Mouse (Mus musculus) mature B cell (primary cell): ENCODE results near the gene Shd.

Experiments
- in situ Hi-C: fragments of 300-500 bp; cut with MboI; formaldehyde crosslinking; loops from 2 replicates; pipeline ENCODE4 v1.14.3; 2019

The Shd gene

DNA sequence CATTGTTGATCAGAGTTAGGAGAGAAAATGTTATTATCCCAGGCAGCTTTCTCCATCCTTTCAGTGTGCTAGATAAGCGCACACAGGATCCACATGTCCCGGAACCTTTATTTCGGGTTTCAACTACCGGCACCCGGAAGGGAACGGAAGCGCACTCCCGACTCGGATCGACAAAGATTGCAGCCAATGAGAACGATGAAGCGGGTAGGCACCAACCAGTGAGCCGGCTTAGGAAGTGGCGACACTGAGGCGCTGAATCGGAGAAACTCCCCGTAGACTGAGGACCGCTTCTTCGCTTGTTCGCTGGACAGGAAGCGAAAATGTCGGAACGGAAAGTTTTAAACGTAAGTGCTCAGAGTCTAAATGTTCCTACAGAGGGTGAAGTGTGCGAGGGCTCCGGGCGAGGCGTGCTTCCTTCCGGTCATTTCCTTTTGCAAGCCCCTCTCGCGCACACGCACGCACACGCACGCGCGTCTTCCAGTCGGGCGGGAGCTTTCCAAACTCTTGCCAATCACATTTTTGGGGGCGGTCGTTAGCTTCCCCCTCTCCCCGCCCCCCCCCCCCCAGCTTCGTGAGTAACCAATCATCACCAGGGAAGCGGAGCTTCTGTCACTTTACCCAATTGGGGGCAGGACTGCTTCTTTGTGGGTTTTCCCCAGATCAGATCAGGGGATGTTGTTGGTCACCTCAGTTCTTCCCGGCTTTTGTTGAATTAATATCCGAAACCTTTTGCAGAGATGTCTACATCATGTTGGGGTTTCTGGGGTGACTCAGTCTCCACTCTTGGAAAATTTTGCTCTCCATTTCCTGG is 11.1 kb upstream of the Shd start, which contains the start of gene Yju2:
TSS of gene Yju2 (plus strand) at position 182 of the 811 bp plus-strand sequence.
- in situ Hi-C loops: loop anchor here (25.0 kb wide), 1 partner anchor 247 kb away; the partner anchor contains the start of gene Pot1b

DNA sequence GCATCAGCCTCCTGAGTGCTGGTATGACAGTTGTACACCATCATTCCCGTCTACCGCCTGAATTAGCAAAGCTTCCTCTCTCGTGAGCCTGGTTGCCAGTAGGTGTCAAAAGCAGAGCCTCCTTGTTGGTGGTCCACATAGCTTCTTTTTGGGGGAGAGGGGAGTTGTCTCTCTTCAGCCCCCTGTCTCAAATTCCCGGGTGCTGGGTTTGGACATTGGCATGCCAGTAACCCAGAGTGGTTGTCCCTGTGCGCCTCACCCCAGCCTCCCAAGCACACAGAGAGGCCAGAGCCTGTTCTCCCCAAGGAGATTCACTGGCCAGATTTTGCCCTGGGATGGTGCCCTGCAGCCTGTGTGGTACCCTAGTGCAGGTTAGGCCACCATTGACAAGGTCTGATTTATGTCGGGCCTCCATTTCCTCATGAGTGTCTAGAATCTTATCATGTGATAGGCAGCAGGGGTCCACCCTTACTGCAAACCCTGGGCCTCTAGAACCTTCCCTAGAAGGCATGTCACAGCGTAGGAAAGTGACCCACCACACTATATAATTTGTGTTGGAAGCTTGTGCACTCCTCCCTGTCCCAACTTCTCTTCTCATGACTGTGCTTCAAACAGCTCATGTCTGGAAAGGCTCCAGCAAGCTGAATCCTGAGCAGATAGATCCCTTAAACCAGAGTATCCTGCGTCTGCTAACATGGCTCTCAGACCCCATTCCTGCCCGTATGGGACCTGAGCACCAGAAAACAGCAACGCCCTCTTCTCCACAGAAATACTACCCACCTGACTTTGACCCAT is 10.1 kb upstream of the Shd start:
- in situ Hi-C loops: loop anchor here (25.0 kb wide), 1 partner anchor 248 kb away; the partner anchor contains the start of gene Pot1b

DNA sequence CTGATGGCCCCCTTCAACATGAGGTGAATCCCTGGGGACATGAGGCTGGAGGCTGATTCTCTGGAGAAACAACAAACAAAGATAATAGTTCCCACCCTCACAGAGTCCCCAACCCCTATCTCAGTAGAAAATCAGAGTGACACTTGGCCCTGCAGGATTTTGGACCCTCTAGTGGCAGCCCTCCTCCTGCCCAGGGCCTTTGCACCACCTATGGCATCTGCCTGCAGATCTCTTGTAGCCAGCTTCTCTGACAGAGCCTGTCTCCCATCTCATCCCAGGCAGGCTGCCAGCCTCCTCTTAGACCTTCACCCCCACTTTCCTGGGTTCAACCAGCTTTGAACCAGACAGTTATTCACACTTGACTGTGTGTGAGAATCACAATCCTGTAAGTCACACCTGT is 9.5 kb upstream of the Shd start:
- in situ Hi-C loops: loop anchor here (25.0 kb wide), 1 partner anchor 248 kb away; the partner anchor contains the start of gene Pot1b

DNA sequence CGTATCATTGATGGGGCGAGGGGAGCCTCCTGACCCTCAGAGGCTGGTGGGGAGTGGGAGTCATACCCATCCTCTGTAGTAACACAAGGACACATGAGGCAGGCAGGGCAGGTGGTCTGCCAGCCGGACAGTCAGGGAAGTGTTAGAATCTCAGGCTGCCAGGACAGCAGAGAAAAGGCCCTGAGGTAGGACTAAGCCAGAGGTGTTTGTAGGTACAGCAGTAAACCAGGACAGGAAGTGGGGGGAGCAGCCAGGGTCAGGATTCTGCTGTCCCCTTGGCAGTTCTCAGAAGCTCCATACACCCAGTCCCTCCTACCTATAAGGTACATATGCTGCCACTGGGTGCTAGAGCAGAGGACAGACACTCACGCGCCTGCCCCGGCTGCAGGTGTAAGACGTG is 8.6 kb upstream of the Shd start:
- in situ Hi-C loops: loop anchor here (25.0 kb wide), 1 partner anchor 249 kb away; the partner anchor contains the start of gene Pot1b

DNA sequence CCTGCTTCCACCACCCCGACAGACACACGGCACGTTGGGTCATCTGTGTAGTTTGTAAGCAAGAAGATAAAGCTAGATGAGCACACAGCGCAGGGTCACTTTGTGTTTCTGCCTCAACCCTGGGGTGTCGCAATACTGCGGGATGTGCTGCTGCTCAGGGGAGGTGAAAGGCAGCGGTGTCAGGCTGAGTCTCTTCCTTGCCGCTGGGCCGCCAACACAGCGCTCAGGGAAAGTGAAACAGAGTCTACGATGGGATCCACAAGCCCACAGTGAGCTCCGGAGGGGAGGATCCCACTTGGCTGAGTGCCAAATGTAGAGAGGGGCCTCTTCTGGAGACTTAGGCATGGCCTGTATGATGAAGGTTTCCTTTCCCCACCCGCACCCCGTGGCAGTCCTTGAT is 7.1 kb upstream of the Shd start:
- in situ Hi-C loops: loop anchor here (25.0 kb wide), 1 partner anchor 251 kb away; the partner anchor contains the start of gene Pot1b

DNA sequence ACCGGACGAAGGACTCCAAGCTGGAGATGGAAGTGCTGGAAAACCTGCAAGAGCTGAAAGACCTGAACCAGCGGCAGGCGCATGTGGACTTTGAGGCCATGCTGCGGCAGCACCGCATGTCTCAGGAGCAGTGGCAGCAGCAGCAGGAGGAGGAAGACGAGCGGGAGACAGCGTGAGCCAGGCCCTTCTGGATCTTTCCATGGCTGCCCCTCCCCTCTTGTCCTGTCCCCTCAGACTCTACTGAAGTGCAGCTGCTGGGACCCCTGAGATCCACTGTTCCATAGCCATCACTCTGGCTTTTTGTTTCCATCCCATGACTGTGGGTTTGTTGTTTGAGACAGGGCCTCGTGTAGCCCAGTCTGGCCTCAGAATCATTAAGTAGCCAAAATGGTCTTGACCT is 5.8 kb upstream of the Shd start:
- in situ Hi-C loops: loop anchor here (25.0 kb wide), 1 partner anchor 252 kb away; the partner anchor contains the start of gene Pot1b

DNA sequence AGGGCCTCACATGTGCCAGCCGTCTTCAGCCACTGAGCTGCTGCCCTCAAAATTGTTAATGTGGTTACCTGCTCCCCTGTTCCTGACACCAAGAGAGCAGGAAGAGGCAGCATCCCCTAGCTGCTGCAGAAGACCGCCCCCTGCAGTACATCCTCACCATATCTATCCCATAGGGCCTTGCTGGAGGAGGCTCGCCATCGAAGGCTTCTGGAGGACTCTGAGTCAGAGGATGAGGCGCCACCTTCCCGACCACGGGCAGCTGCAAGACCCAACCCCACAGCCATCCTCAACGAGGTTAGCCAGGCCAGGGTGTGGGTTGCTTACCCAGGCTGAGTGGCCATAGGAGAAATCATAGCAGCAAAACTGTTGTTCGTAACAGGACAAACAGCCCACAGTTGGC is 5.3 kb upstream of the Shd start:
- in situ Hi-C loops: loop anchor here (25.0 kb wide), 1 partner anchor 253 kb away; the partner anchor contains the start of gene Pot1b

DNA sequence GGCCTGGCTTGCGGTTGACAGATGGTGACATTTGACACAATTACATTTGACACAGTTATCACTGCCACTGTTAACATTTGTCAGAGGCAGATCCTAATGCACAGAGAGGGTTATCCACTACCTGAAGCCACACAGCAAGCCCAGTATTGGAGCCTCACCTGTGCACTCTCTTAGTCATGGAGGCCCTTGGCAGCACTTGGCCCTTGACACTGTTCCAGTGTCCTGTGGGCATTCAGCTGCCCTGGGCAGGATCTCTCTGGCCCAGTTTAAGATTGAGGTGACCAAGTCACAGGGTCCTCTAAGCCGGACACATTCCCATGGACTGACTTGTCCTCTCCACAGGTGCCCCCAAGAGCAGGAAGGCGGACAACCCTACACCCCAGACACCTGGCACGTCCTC is 3.1 kb upstream of the Shd start:
- in situ Hi-C loops: loop anchor here (25.0 kb wide), 1 partner anchor 255 kb away; the partner anchor contains the start of gene Pot1b

DNA sequence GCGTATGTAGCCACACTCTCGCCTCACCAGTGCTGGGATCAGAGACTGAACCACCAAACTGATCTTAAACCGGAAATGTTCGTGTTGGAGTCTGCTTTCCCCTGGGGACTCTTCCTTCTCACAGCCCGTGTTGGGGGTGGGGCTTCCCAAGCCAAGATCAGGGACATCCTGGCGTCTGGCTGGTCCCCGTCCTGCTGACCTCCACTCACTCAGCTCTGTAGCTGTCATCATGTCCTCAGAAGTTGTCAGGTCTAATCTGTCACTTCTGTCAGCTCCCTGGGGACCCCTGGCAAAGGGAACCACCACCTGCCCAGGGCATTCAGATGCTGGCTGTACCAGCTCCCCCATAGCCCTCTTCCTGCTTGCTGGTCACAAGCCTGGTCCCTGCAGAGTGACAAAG is 2.1 kb upstream of the Shd start:
- in situ Hi-C loops: loop anchor here (25.0 kb wide), 1 partner anchor 256 kb away; the partner anchor contains the start of gene Pot1b

DNA sequence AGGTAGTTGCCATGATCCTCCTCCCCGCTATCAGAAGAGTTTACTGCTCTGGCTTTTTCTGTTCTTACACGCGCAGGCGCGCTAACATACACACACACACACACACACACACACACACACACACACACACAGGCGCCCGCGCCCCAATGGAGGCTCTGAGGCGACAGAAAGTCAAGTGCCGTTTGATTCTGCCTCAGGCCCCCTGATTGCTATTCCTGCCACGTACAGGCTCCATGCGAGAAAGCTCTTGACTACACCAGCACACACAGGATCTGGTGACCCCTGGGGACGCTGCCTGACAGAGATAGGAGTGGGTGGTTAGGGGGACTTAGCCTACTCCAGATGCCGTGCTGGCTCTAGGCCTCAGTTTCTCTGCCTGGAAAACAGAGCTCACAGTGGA is 707 bp upstream of the Shd start:
- in situ Hi-C loops: loop anchor here (25.0 kb wide), 1 partner anchor 257 kb away; the partner anchor contains the start of gene Pot1b

DNA sequence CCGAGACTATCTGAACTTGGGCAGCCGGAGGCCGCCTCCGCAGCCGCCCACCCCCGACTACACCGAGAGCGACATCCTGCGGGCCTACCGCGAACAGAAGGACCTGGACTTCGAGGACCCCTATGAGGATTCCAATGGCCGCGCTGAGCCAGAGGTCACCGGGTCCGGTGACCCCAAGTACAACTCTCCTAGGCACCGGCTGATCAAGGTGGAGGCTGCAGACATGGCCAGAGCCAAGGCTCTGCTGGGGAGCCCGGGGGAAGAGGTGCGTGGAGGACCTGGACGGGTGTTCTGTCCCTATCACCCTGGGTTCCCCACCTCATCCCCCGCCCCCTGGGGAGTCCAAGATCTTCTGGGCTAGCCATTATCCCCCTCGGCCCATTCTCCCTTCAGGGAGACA is 1.2 kb downstream of the Shd start:
- in situ Hi-C loops: loop anchor here (25.0 kb wide), 1 partner anchor 259 kb away; the partner anchor contains the start of gene Pot1b

DNA sequence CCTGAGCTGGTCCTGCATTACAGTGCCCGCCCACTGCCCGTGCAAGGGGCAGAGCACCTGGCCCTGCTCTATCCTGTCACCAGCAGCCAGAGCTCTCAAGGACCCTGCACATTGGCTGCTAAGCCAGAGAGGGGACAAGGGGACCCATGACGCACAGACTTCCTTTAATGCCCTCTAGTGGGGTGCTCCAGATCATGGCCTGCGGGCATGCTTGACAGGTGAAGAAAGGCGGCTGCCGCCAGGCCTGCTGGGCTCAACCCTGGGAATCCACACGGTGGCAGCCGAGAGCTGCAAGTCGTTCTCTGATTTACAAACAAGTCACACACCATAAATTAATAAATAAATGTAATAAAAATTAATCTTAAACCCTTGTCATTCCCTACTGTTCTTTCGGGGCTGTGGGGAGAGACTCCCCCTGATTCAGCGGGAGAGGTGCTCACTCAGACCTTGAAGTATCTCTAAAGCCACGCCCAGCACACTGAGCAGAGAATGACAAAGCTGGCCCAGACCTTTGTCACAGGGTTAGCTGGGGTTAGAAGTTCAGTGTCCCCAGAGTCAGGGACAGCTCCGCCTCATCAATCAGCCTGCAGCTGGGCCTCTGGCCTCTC is 6.1 kb downstream of the Shd start:
- in situ Hi-C loops: no loop called here

DNA sequence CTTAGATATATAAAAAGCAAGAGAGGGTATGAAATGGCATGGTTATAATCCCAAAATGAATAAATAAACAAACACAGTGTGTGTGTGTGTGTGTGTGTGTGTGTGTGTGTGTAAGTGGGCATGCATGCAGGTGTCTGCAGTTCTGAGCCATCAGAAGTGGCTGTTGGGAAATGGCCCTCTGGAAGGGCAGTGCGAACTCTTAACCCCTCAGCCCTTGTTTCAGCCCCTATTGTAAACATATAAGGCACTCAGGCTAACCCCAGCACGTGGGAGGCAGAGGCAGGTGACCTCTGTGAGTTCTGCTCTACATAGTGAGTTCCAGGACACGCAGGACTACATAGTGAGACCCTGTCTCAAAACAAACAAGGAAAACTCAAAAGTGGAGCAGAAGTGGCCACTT is 7.0 kb downstream of the Shd start:
- in situ Hi-C loops: no loop called here

DNA sequence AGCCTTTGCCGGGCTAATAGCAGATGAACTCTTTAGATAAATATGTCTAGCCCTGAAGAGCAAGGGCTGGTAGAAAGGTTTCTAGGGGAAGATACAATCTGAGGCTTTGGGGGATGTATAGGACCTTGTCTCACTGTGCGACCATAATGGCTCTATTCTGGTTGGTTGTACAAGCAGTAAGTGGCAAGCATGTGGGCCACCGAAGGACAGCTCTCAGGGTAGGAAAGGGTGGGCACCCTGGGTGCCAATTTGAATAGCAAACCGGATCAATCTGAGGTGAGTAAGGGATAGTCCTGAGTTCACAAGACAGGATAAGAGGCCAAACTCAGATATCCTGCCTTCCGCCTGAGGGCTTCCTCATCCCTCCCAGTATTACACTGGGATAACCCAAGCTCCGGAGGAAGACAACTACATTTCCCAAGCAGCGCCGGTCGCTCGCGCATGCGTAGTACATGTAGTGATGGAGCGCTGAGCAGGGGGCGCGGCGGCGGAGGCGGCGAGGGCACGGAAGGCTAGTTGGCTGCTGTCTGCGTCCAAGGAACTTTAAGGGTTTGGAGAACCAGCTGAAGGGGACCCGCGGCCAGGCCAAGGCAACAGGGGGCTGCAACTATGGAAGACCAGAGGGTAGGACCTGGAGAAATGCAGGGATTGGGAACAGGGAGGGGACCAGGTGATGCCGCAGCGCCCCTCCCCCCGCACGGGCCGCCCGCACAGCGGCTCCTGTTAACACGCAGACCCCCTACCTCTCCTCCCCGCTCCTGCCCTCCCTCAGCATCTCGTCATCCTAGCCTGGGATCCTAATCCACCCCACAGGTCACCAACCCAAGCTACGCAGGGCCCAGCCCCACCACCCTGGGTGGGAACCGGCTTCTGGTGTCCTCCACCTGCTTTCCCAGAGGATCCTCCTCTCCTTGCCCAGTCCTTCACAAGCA is 16.0 kb downstream of the Shd start, which contains the start of gene Fsd1:
TSS of gene Fsd1 (plus strand) at position 480 of the 932 bp plus-strand sequence.
- in situ Hi-C loops: no loop called here

DNA sequence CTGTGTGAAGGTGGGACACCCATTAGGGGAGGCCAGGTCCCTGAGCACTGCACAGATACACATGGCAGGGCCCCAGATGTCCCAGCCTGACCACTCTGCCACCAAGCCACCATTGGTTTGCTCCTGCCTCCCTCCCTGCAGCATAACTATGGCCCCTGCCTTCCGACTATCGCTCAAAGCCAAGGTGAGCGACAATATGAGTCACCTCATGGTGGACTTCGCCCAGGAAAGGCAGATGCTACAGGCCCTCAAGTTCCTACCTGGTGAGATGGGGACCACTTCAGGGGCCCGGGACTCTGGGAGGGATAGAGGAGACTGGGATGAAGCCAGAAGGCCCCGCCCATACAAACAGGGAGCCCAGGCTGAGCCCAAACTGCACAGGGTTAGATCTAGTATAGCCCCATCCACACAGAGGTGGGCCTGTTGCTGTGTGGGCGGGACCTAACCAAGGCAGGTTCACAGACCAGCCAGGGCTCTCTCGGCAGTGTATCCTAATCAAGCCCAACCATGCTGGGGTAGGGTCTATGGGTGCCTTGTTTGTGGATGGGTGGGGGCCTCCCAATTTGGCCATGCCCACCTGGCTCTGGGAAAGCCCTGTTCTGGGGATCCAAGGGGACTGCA is 20.1 kb downstream of the Shd start:
- in situ Hi-C loops: no loop called here

DNA sequence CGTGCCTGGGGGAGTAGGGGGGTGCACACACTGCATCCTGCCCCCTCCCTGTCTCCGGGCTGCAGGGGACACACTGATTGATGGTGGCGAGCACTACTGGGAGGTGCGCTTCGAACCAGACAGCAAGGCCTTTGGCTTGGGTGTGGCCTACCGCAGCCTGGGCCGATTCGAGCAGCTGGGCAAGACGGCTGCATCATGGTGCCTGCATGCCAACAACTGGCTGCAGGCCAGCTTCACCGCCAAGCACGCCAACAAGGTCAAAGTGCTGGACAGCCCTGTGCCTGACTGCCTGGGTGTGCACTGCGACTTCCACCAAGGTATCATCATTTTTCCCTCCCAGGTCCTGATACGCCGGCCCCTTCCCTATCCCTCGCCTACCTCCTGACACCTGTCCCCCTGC is 25.7 kb downstream of the Shd start:
- in situ Hi-C loops: no loop called here

DNA sequence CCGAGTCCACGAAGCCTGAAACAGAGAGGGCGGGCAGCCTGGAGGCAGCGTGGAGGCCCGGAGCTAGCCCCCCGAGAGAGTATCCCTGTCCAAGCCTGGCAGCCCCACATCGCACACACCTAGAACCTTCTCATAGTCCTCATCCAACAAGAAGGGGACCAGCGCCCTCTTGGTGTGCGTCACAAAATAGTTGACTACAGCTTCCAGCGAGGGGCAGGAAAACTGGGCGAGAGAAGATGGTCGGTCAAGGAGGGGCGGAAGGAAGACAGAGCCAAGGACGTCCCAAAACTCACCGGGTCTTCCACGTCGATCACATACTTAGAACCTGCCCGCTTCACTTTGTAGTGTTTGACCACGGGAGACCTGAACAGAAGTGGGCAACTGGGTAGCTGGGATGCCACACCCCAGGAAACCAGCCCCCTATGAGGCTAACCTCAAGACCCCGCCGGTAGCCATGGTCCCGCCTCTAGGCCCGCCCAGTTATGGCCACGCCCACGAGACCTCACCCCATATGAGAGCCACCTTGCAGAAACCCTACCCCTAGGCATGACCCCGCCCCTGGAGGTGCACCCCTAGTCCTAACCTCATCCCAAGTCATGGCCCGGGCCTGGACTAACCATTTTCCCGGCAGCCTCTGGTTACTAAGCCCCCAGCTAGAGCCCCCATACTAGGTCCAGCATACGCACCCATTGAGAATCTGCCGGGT is 29.7 kb downstream of the Shd start:
- in situ Hi-C loops: no loop called here

DNA sequence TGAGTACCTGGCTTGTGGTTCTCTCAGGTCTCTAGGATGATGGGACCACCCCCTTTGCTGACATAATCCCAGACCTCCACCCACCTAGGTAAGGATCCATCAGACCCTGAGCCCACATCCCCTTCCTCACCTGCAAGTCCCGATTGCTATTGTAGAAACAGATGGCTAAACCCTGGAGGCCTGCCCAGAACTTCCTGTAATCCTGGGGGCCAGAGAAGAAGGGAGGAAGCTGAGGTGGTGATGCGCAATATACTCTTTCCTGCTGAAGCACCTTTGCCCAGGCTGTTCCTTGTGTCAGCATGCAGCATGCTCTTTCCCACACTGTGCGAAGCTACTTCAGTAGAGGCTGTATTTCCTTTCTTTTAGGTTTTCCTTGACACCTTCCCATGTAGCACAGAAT is 32.7 kb downstream of the Shd start:
- in situ Hi-C loops: no loop called here

DNA sequence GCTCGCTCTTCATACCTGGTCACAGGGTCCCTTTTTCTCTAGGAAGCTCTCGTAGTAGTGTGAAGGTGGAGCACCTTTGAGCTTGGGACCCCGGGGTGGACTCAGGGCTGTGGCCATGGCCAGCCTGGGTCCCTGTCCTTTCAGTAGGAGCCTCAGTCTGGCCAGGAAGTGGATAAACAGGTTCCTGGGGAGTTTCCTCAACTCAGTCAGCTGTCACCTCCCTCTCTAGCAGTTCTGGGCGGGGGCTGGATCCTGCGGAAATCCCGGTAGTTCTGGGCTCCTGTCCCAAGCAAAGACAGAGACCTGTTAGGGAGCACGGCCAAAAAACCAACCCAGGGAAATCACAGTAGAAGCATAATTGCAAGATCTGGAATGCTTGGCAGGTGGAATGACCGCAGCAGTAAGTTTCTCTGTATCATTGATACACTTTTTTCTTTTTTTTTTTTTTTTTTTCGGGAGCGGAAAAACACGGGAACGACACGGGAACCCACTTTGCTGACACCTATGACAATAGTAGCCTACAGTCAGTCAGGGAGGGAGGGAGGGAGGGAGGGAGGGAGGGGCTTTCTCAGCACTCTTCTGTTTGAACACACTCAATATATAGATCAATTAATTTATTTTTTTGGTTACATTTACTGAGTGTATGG is 35.3 kb downstream of the Shd start, which contains the start of the genes Stap2 and Mpnd:
TSS of gene Stap2 (minus strand) at position 170 of the 647 bp plus-strand sequence.
TSS of gene Mpnd (plus strand) at position 297 of the 647 bp plus-strand sequence.
- in situ Hi-C loops: no loop called here
